Mouse (Mus musculus) midbrain, embryonic 10.5 days (tissue): ENCODE measurements at regions not wholly inside any gene's neighbourhood (a gene's known extent, or its start where the extent isn't known, plus 50 kb on each side); places are given as distances from the start of the nearest gene placed in this dataset.

ENCODE experiments used
- DNase-seq: peaks from one replicate; pipeline ENCODE4 v3.0.0-alpha.2; 2017; ENCODE audit warnings: low spot score
- H3K27ac ChIP-seq: fragments of 300-500 bp; sonication (generic); replicated peaks from 2 replicates; pipeline ENCODE4 v1.5.1; 2016; ENCODE audit warnings: mild to moderate bottlenecking
- H3K27me3 ChIP-seq: fragments of 300-500 bp; sonication (generic); 2 replicates; pipeline ENCODE4 v1.6.1; 2016; ENCODE audit warnings: low read depth, mild to moderate bottlenecking; ENCODE audit not compliant: poor library complexity, severe bottlenecking
- H3K36me3 ChIP-seq: fragments of 300-500 bp; sonication (generic); 2 replicates; pipeline ENCODE4 v1.6.1; 2016; ENCODE audit warnings: mild to moderate bottlenecking, moderate library complexity
- H3K4me1 ChIP-seq: fragments of 300-500 bp; sonication (generic); 2 replicates; pipeline ENCODE4 v1.6.1; 2016
- H3K4me3 ChIP-seq: fragments of 300-500 bp; sonication (generic); 2 replicates; pipeline ENCODE4 v1.5.1; 2016; ENCODE audit warnings: mild to moderate bottlenecking, moderate library complexity
- H3K9me3 ChIP-seq: fragments of 300-500 bp; sonication (generic); replicated peaks from 2 replicates; pipeline ENCODE4 v1.6.1; 2016; ENCODE audit warnings: mild to moderate bottlenecking
- WGBS: fragments of 180-500 bp; shearing (Covaris S2); methylation state at CpG from one replicate; pipeline ENCODE4 v1.1.7; 2016; 5-methylcytosine and 5-hydroxymethylcytosine counted together

- H3K9me3 ChIP-seq = no peaks in the 10 kb centered on the region
- DNase-seq = no peak
- no peaks in the 10 kb centered on the region for H3K27me3 ChIP-seq
- no peak overlapping the region for H3K4me3 ChIP-seq
- no peaks in the 10 kb centered on the region for H3K36me3 ChIP-seq
- 90% methylated on average over 5 of the region's 5 CpGs for WGBS
- H3K4me1 ChIP-seq = peaks cover 32% of the 10 kb centered on the region
- 0 out of 2 replicates have a peak overlapping the region, but pooled peaks have one; percentile 0 for H3K27ac ChIP-seq
These were observed 114.0 kb downstream of the Zfp36l1 start for GRCm38 (mm10) chr12:79998788-79999187.

- H3K4me1 ChIP-seq = peaks cover 32% of the 10 kb centered on the region
- 89% methylated on average over 2 of the region's 2 CpGs for WGBS
- DNase-seq = no peak
- no peaks in the 10 kb centered on the region for H3K36me3 ChIP-seq
- no peaks in the 10 kb centered on the region for H3K27me3 ChIP-seq
- H3K4me3 ChIP-seq = no peak overlapping the region
- H3K27ac ChIP-seq = no peak overlapping the region
- H3K9me3 ChIP-seq = no peaks in the 10 kb centered on the region
These were observed 114.5 kb downstream of the Zfp36l1 start for GRCm38 (mm10) chr12:79998339-79998738.

GRCm38 (mm10) chr12:79997201-79997600 is 115.6 kb downstream of the Zfp36l1 start:
- WGBS = 70% methylated on average over 4 of the region's 4 CpGs

GRCm38 (mm10) chr12:79995521-79996094 is 117.2 kb downstream of the Zfp36l1 start:
- Histone ChIP-seq H3K36me3 (no peaks in the 10 kb centered on the region), H3K4me3 (no peak overlapping the region), H3K27ac (no peak overlapping the region), H3K27me3 (0 out of 2 replicates have a peak, but pooled peaks cover 4% of the 10 kb centered on the region), H3K4me1 (peaks cover 27% of the 10 kb centered on the region), H3K9me3 (no peaks in the 10 kb centered on the region)
- WGBS = 90% methylated on average over 4 of the region's 4 CpGs
- no peak for DNase-seq

More at GRCm38 (mm10) chr12:79997201-79997600, 115.6 kb downstream of the Zfp36l1 start:
- Histone ChIP-seq H3K9me3 (no peaks in the 10 kb centered on the region), H3K36me3 (no peaks in the 10 kb centered on the region), H3K27me3 (no peaks in the 10 kb centered on the region), H3K4me3 (no peak overlapping the region), H3K4me1 (peaks cover 23% of the 10 kb centered on the region), H3K27ac (no peak overlapping the region)
- DNase-seq = no peak

GRCm38 (mm10) chr12:79993821-79994571 is 118.8 kb downstream of the Zfp36l1 start:
- no peaks in the 10 kb centered on the region for H3K36me3 ChIP-seq
- no peak overlapping the region for H3K4me3 ChIP-seq
- 74% methylated on average over 5 of the region's 5 CpGs for WGBS
- H3K4me1 ChIP-seq = peaks cover 43% of the 10 kb centered on the region
- H3K27ac ChIP-seq = peak overlapping the region; percentile 69
- DNase-seq = no peak
- no peaks in the 10 kb centered on the region for H3K9me3 ChIP-seq
- H3K27me3 ChIP-seq = 0 out of 2 replicates have a peak, but pooled peaks cover 4% of the 10 kb centered on the region

GRCm38 (mm10) chr12:79991279-79991678 is 121.5 kb downstream of the Zfp36l1 start:
- 70% methylated on average over 5 of the region's 5 CpGs for WGBS
- Histone ChIP-seq H3K27ac (peak overlapping the region; percentile 58), H3K4me1 (peaks cover 56% of the 10 kb centered on the region), H3K27me3 (0 out of 2 replicates have a peak, but pooled peaks cover 4% of the 10 kb centered on the region), H3K4me3 (no peak overlapping the region), H3K9me3 (no peaks in the 10 kb centered on the region), H3K36me3 (no peaks in the 10 kb centered on the region)
- no peak for DNase-seq

- peaks cover 60% of the 10 kb centered on the region for H3K4me1 ChIP-seq
- peak overlapping the region; percentile 58 for H3K27ac ChIP-seq
- no peak for DNase-seq
- H3K27me3 ChIP-seq = 0 out of 2 replicates have a peak, but pooled peaks cover 4% of the 10 kb centered on the region
- no peak overlapping the region for H3K4me3 ChIP-seq
- H3K36me3 ChIP-seq = no peaks in the 10 kb centered on the region
- no peaks in the 10 kb centered on the region for H3K9me3 ChIP-seq
- WGBS = 37% methylated on average over 4 of the region's 4 CpGs
These were observed 122.1 kb downstream of the Zfp36l1 start for GRCm38 (mm10) chr12:79990751-79991150.

GRCm38 (mm10) chr12:79989582-79990110 is 123.2 kb downstream of the Zfp36l1 start:
- H3K4me1 ChIP-seq = peaks cover 49% of the 10 kb centered on the region

GRCm38 (mm10) chr12:79988401-79989358 is 124.1 kb downstream of the Zfp36l1 start:
- H3K4me3 ChIP-seq = no peak overlapping the region
- 0 out of 2 replicates have a peak, but pooled peaks cover 4% of the 10 kb centered on the region for H3K27me3 ChIP-seq
- H3K4me1 ChIP-seq = peaks cover 51% of the 10 kb centered on the region
- peak overlapping the region; percentile 58 for H3K27ac ChIP-seq
- no peaks in the 10 kb centered on the region for H3K9me3 ChIP-seq
- no peaks in the 10 kb centered on the region for H3K36me3 ChIP-seq
- DNase-seq = no peak
- WGBS = 81% methylated on average over 11 of the region's 11 CpGs

More at GRCm38 (mm10) chr12:79989582-79990110, 123.2 kb downstream of the Zfp36l1 start:
- Histone ChIP-seq H3K36me3 (no peaks in the 10 kb centered on the region), H3K27me3 (0 out of 2 replicates have a peak, but pooled peaks cover 4% of the 10 kb centered on the region), H3K9me3 (no peaks in the 10 kb centered on the region), H3K27ac (peak overlapping the region; percentile 58), H3K4me3 (no peak overlapping the region)
- DNase-seq = no peak
- WGBS = 76% methylated on average over 9 of the region's 9 CpGs

GRCm38 (mm10) chr12:79986241-79986976 is 126.4 kb downstream of the Zfp36l1 start:
- Histone ChIP-seq H3K9me3 (no peaks in the 10 kb centered on the region), H3K4me3 (no peak overlapping the region), H3K27me3 (no peaks in the 10 kb centered on the region), H3K4me1 (peaks cover 57% of the 10 kb centered on the region), H3K36me3 (no peaks in the 10 kb centered on the region), H3K27ac (peak overlapping the region; percentile 70)
- DNase-seq = no peak
- WGBS = 62% methylated on average over 9 of the region's 9 CpGs

- no peaks in the 10 kb centered on the region for H3K36me3 ChIP-seq
- no peak for DNase-seq
- H3K4me1 ChIP-seq = peaks cover 44% of the 10 kb centered on the region
- no peaks in the 10 kb centered on the region for H3K9me3 ChIP-seq
- H3K27me3 ChIP-seq = no peaks in the 10 kb centered on the region
- no peak overlapping the region for H3K27ac ChIP-seq
- no peak overlapping the region for H3K4me3 ChIP-seq
- 88% methylated on average over 5 of the region's 5 CpGs for WGBS
These were observed 127.6 kb downstream of the Zfp36l1 start for GRCm38 (mm10) chr12:79984985-79985747.
